ENCODE assay signal across 8 mouse cellular contexts in genomic region chr8:119778263-119778662, GRCm38 (mm10). TPM values are rescaled to one million over a fixed set of nuclear protein-coding genes. Genes with fewer than 3 reads are reported as not detected.
A peak's percentile ranks its signal among the peaks of the same experiment; 100 is the strongest.
DNase-seq lines count a peak whose midpoint lies in the region; ATAC-seq lines count a peak whose summit lies in the region.

Gene Tldc1 (minus strand): TSS chr8:119778416.

- peak; percentile 97 for ATAC-seq in hindbrain, embryonic 15.5 days (ENCODE audit: low FRiP score, low read depth)

- H3K4me1 ChIP-seq in hindbrain, embryonic 15.5 days (replicated peaks), result peaks cover 21% of the 10 kb centered on the region

- H3K4me2 ChIP-seq in hindbrain, embryonic 15.5 days, result peak within 1 kb of the TSS; percentile 77

- no peaks in the 10 kb centered on the region for H3K36me3 ChIP-seq in hindbrain, embryonic 15.5 days

- H3K9me3 ChIP-seq in hindbrain, embryonic 15.5 days, result no peaks in the 10 kb centered on the region

- peak within 1 kb of the TSS; percentile 86 for H3K27ac ChIP-seq in hindbrain, embryonic 15.5 days (replicated peaks)

- under 1% methylated on average over 18 of the region's 18 CpGs for WGBS in hindbrain, embryonic 15.5 days

- no peaks in the 10 kb centered on the region for H3K27me3 ChIP-seq in hindbrain, embryonic 15.5 days

- H3K9ac ChIP-seq in hindbrain, embryonic 15.5 days, result peak within 1 kb of the TSS; percentile 69

- peak; percentile 94 for DNase-seq in T-cell, adult 2 months (ENCODE audit: low spot score)
- peak; percentile 99 to 100 for DNase-seq in cerebellum, postnatal 36 days
- DNase-seq in frontal cortex, postnatal 36 days (ENCODE audit: low spot score in 2 of 2), result peak; percentile 99 to 100
- peak; percentile 99 for DNase-seq in left cerebral cortex, adult 11 months (ENCODE audit: low spot score)
- DNase-seq in lung, postnatal 4 days, result peak; percentile 99 to 100
- DNase-seq in retina, postnatal 7 days (ENCODE audit: low read depth, low spot score), result peak; percentile 97
- DNase-seq in urinary bladder, adult 2 months (ENCODE audit: low spot score), result peak; percentile 99

- peak within 1 kb of the TSS; percentile 53 for H3K4me3 ChIP-seq in hindbrain, embryonic 15.5 days

RNA-seq across cellular contexts. Expression of gene Tldc1, which starts in this region (rescaled TPM):
- 10.1 and 13.2 TPM in 2 replicates for polyA plus RNA-seq in hindbrain, embryonic 15.5 days (2015; fragmentation: Nextera tagmentation; extraction: Ambion mirVana)
- 16.0 and 16.4 TPM in 2 replicates for polyA plus RNA-seq in urinary bladder, adult 2 months (2012; rRNA removed)

Comparison
In these comparisons a context has a peak if more than half of its experiments do, and no peak if none do; other contexts are left out.
1. Peak in every context shown above with its lines: DNase-seq, ATAC-seq, H3K4me3 ChIP-seq and H3K27ac ChIP-seq.